Mouse (Mus musculus) hindbrain, embryonic 15.5 days (tissue): Measurements from ENCODE around the gene S100a5. TPM values are rescaled to one million over a fixed set of nuclear protein-coding genes. Genes with fewer than 3 reads are reported as not detected.
A peak's percentile ranks its signal among the peaks of the same experiment; 100 is the strongest.

Experiments
- ATAC-seq: fragments of 200-750 bp; cut with Nextera tagmentation; 2 replicates; pipeline ENCODE4 v1.8.0; 2017; ENCODE audit warnings: low read depth, moderate number of reproducible peaks, moderate TSS enrichment; ENCODE audit not compliant: low FRiP score
- H3K27ac ChIP-seq: fragments of 300-500 bp; sonication (generic); replicated peaks from 2 replicates; pipeline ENCODE4 v1.5.1; 2015; ENCODE audit warnings: mild to moderate bottlenecking, inconsistent platforms
- H3K27me3 ChIP-seq: fragments of 300-500 bp; sonication (generic); 2 replicates; pipeline ENCODE4 v1.6.1; 2015; ENCODE audit warnings: control low read depth, inconsistent platforms
- H3K36me3 ChIP-seq: fragments of 300-500 bp; sonication (generic); 2 replicates; pipeline ENCODE4 v1.6.1; 2015; ENCODE audit warnings: control low read depth, inconsistent platforms
- H3K4me1 ChIP-seq: fragments of 300-500 bp; sonication (generic); replicated peaks from 2 replicates; pipeline ENCODE4 v1.6.1; 2015; ENCODE audit warnings: control low read depth, inconsistent platforms
- H3K4me2 ChIP-seq: fragments of 300-500 bp; sonication (generic); 2 replicates; pipeline ENCODE4 v1.6.1; 2015; ENCODE audit warnings: moderate library complexity, mild to moderate bottlenecking, inconsistent platforms
- H3K4me3 ChIP-seq: fragments of 300-500 bp; sonication (generic); 2 replicates; pipeline ENCODE4 v1.5.1; 2015; ENCODE audit warnings: mild to moderate bottlenecking, inconsistent platforms
- H3K9ac ChIP-seq: fragments of 300-500 bp; sonication (generic); 2 replicates; pipeline ENCODE4 v1.6.1; 2015; ENCODE audit warnings: inconsistent platforms
- H3K9me3 ChIP-seq: fragments of 300-500 bp; sonication (generic); 2 replicates; pipeline ENCODE4 v1.6.1; 2016; ENCODE audit warnings: control low read depth, inconsistent platforms
- WGBS: fragments of 180-500 bp; shearing (Covaris S2); methylation state at CpG from one replicate; pipeline ENCODE4 v1.1.7; 2015; 5-methylcytosine and 5-hydroxymethylcytosine counted together
- polyA plus RNA-seq: library from polyadenylated mRNA; unstranded; fragments of >200 nt; fragmentation: Nextera tagmentation; extraction: Ambion mirVana; gene quantifications from 2 replicates; pipeline ENCODE4 v1.2.1, GENCODE M21; 2015

The S100a5 gene
- polyA plus RNA-seq, 1 experiment from 2014 or later, result not detected

GRCm38 (mm10) chr3:90614148-90614530, 5.8 kb downstream of the S100a5 start:
- H3K27ac ChIP-seq, result no peak overlapping the region
- H3K9me3 ChIP-seq, result no peaks in the 10 kb centered on the region
- peaks cover 9% of the 10 kb centered on the region for H3K4me1 ChIP-seq
- H3K36me3 ChIP-seq, result no peaks in the 10 kb centered on the region
- ATAC-seq, result no peak
- H3K9ac ChIP-seq, result no peak overlapping the region
- 0 out of 2 replicates have a peak, but pooled peaks cover 4% of the 10 kb centered on the region for H3K27me3 ChIP-seq
- 88% methylated on average over 6 of the region's 6 CpGs for WGBS
- no peak overlapping the region for H3K4me2 ChIP-seq
- no peak overlapping the region for H3K4me3 ChIP-seq

GRCm38 (mm10) chr3:90614611-90615251, 6.4 kb downstream of the S100a5 start:
- H3K36me3 ChIP-seq, result no peaks in the 10 kb centered on the region
- no peak for ATAC-seq
- 83% methylated on average over 11 of the region's 11 CpGs for WGBS
- no peak overlapping the region for H3K4me3 ChIP-seq
- H3K27ac ChIP-seq, result no peak overlapping the region
- 0 out of 2 replicates have a peak, but pooled peaks cover 4% of the 10 kb centered on the region for H3K27me3 ChIP-seq
- H3K9ac ChIP-seq, result no peak overlapping the region
- H3K4me1 ChIP-seq, result peaks cover 9% of the 10 kb centered on the region
- no peaks in the 10 kb centered on the region for H3K9me3 ChIP-seq
- no peak overlapping the region for H3K4me2 ChIP-seq

- Histone ChIP-seq H3K27ac (no peak overlapping the region), H3K36me3 (no peaks in the 10 kb centered on the region), H3K4me3 (no peak overlapping the region), H3K4me1 (peaks cover 9% of the 10 kb centered on the region), H3K27me3 (0 out of 2 replicates have a peak, but pooled peaks cover 4% of the 10 kb centered on the region), H3K9me3 (no peaks in the 10 kb centered on the region), H3K9ac (no peak overlapping the region), H3K4me2 (no peak overlapping the region)
- ATAC-seq, result no peak
- WGBS, result 14% methylated on average over 7 of the region's 7 CpGs
Measured at GRCm38 (mm10) chr3:90615415-90615814, 7.1 kb downstream of the S100a5 start.

- H3K9ac ChIP-seq, result no peak overlapping the region
- H3K9me3 ChIP-seq, result no peaks in the 10 kb centered on the region
- whole genome bisulfite sequencing, result 62% methylated on average over 1 of the region's 1 CpGs
- no peak overlapping the region for H3K4me2 ChIP-seq
- H3K4me3 ChIP-seq, result no peak overlapping the region
- H3K4me1 ChIP-seq, result peaks cover 9% of the 10 kb centered on the region
- no peaks in the 10 kb centered on the region for H3K36me3 ChIP-seq
- no peak overlapping the region for H3K27ac ChIP-seq
- ATAC-seq, result no peak
- H3K27me3 ChIP-seq, result 0 out of 2 replicates have a peak, but pooled peaks cover 4% of the 10 kb centered on the region
Measured at GRCm38 (mm10) chr3:90615911-90616310, 7.6 kb downstream of the S100a5 start.

- Histone ChIP-seq H3K27ac (no peak overlapping the region), H3K9me3 (no peaks in the 10 kb centered on the region), H3K27me3 (0 out of 2 replicates have a peak, but pooled peaks cover 4% of the 10 kb centered on the region), H3K36me3 (no peaks in the 10 kb centered on the region), H3K4me1 (peaks cover 8% of the 10 kb centered on the region), H3K4me3 (no peak overlapping the region), H3K4me2 (no peak overlapping the region), H3K9ac (no peak overlapping the region)
- ATAC-seq, result no peak
- WGBS, result 15% methylated on average over 1 of the region's 1 CpGs
Measured at GRCm38 (mm10) chr3:90617586-90617985, 9.3 kb downstream of the S100a5 start.

GRCm38 (mm10) chr3:90621552-90621951, 13.2 kb downstream of the S100a5 start:
- 58% methylated on average over 7 of the region's 7 CpGs for WGBS
- H3K27ac ChIP-seq, result no peak overlapping the region
- no peak overlapping the region for H3K4me2 ChIP-seq
- H3K4me3 ChIP-seq, result no peak overlapping the region
- H3K9me3 ChIP-seq, result no peaks in the 10 kb centered on the region
- H3K4me1 ChIP-seq, result peaks cover 12% of the 10 kb centered on the region
- no peak overlapping the region for H3K9ac ChIP-seq
- no peak for ATAC-seq
- H3K36me3 ChIP-seq, result no peaks in the 10 kb centered on the region
- no peaks in the 10 kb centered on the region for H3K27me3 ChIP-seq

- Histone ChIP-seq H3K27me3 (no peaks in the 10 kb centered on the region), H3K9me3 (no peaks in the 10 kb centered on the region), H3K36me3 (no peaks in the 10 kb centered on the region), H3K4me2 (no peak overlapping the region), H3K4me1 (peaks cover 12% of the 10 kb centered on the region), H3K9ac (no peak overlapping the region), H3K4me3 (no peak overlapping the region), H3K27ac (peak overlapping the region; percentile 34)
- WGBS, result 0% methylated on average over 2 of the region's 2 CpGs
- ATAC-seq, result 0 out of 2 replicates have a peak, but pooled peaks have one; percentile 40
Measured at GRCm38 (mm10) chr3:90623435-90624071, 15.2 kb downstream of the S100a5 start.

- no peaks in the 10 kb centered on the region for H3K9me3 ChIP-seq
- peaks cover 12% of the 10 kb centered on the region for H3K4me1 ChIP-seq
- no peak overlapping the region for H3K4me3 ChIP-seq
- no peak overlapping the region for H3K4me2 ChIP-seq
- H3K27me3 ChIP-seq, result no peaks in the 10 kb centered on the region
- ATAC-seq, result no peak
- 69% methylated on average over 5 of the region's 5 CpGs for WGBS
- H3K27ac ChIP-seq, result no peak overlapping the region
- H3K36me3 ChIP-seq, result no peaks in the 10 kb centered on the region
- H3K9ac ChIP-seq, result no peak overlapping the region
Measured at GRCm38 (mm10) chr3:90625496-90625895, 17.2 kb downstream of the S100a5 start.

GRCm38 (mm10) chr3:90626266-90627021, 18.1 kb downstream of the S100a5 start:
- H3K4me2 ChIP-seq, result no peak overlapping the region
- H3K9me3 ChIP-seq, result no peaks in the 10 kb centered on the region
- ATAC-seq, result no peak
- no peak overlapping the region for H3K4me3 ChIP-seq
- no peak overlapping the region for H3K27ac ChIP-seq
- H3K9ac ChIP-seq, result no peak overlapping the region
- H3K36me3 ChIP-seq, result no peaks in the 10 kb centered on the region
- 77% methylated on average over 9 of the region's 9 CpGs for WGBS
- peaks cover 12% of the 10 kb centered on the region for H3K4me1 ChIP-seq
- H3K27me3 ChIP-seq, result no peaks in the 10 kb centered on the region

- H3K4me2 ChIP-seq, result no peak overlapping the region
- no peaks in the 10 kb centered on the region for H3K27me3 ChIP-seq
- WGBS, result 97% methylated on average over 5 of the region's 5 CpGs
- H3K4me3 ChIP-seq, result no peak overlapping the region
- H3K36me3 ChIP-seq, result no peaks in the 10 kb centered on the region
- H3K4me1 ChIP-seq, result peaks cover 12% of the 10 kb centered on the region
- no peak overlapping the region for H3K27ac ChIP-seq
- no peaks in the 10 kb centered on the region for H3K9me3 ChIP-seq
- H3K9ac ChIP-seq, result no peak overlapping the region
- ATAC-seq, result no peak
Measured at GRCm38 (mm10) chr3:90627366-90627765, 19.0 kb downstream of the S100a5 start.

GRCm38 (mm10) chr3:90627807-90628206, 19.5 kb downstream of the S100a5 start:
- Histone ChIP-seq H3K4me3 (no peak overlapping the region), H3K4me1 (peaks cover 12% of the 10 kb centered on the region), H3K27ac (no peak overlapping the region), H3K9ac (no peak overlapping the region), H3K9me3 (no peaks in the 10 kb centered on the region), H3K4me2 (no peak overlapping the region), H3K27me3 (no peaks in the 10 kb centered on the region), H3K36me3 (no peaks in the 10 kb centered on the region)
- ATAC-seq, result no peak
- 69% methylated on average over 4 of the region's 4 CpGs for WGBS

GRCm38 (mm10) chr3:90629298-90629697, 21.0 kb downstream of the S100a5 start:
- 87% methylated on average over 2 of the region's 2 CpGs for WGBS
- H3K9me3 ChIP-seq, result no peaks in the 10 kb centered on the region
- H3K4me3 ChIP-seq, result no peak overlapping the region
- ATAC-seq, result no peak
- no peaks in the 10 kb centered on the region for H3K27me3 ChIP-seq
- H3K4me2 ChIP-seq, result no peak overlapping the region
- no peak overlapping the region for H3K27ac ChIP-seq
- no peaks in the 10 kb centered on the region for H3K4me1 ChIP-seq
- H3K9ac ChIP-seq, result no peak overlapping the region
- H3K36me3 ChIP-seq, result no peaks in the 10 kb centered on the region
